Comparison of ENCODE assay signal across 13 mouse cellular contexts in genomic region chr5:115437945-115438315, GRCm38 (mm10). TPM values are rescaled to one million over a fixed set of nuclear protein-coding genes. Genes with fewer than 3 reads are reported as not detected.
DNase-seq lines count a peak whose midpoint lies in the region; ATAC-seq lines count a peak whose summit lies in the region.
"Had no signal": no experiment of that assay in that cellular context is flagged by ENCODE, and none has a peak within 500 bp of the region (broad histone marks: within the 10 kb centered on the region; RNA-seq: fewer than 3 reads in every experiment).

No protein-coding gene starts in this region.

- peak; percentile 46 for DNase-seq in Muller cell, postnatal 12 days (ENCODE audit: inconsistent ontology term)
- DNase-seq in embryonic facial prominence, embryonic 11.5 days (ENCODE audit: low spot score) = peak; percentile 76
- DNase-seq in frontal cortex, postnatal 36 days (ENCODE audit: low spot score in 2 of 2) = no peak
- no peak for DNase-seq in heart, postnatal 36 days
- no peak for DNase-seq in frontal cortex, postnatal 14 days (ENCODE audit: low spot score in 2 of 2)
- DNase-seq: cerebellum, postnatal 25 days; right cerebral cortex, postnatal 25 days had no signal

- no peaks in the 10 kb centered on the region for H3K9me3 ChIP-seq in embryonic facial prominence, embryonic 11.5 days (replicated peaks; ENCODE audit: control insufficient read depth, low read length)
- no peaks in the 10 kb centered on the region for H3K9me3 ChIP-seq in hindbrain, embryonic 13.5 days
- H3K9me3 ChIP-seq in midbrain, embryonic 16.5 days (replicated peaks; ENCODE audit: control insufficient read depth, low read length, poor library complexity, severe bottlenecking) = no peaks in the 10 kb centered on the region
- H3K9me3 ChIP-seq: G1E had no signal

- 0 out of 2 replicates have a peak, but pooled peaks have one; percentile 1 for ATAC-seq in embryonic facial prominence, embryonic 11.5 days (replicated peaks; ENCODE audit: insufficient number of reproducible peaks, low FRiP score, low TSS enrichment, low read depth)
- ATAC-seq in hindbrain, embryonic 13.5 days (ENCODE audit: low FRiP score) = no peak
- ATAC-seq in midbrain, embryonic 16.5 days = no peak
- ATAC-seq in CD4-positive, CD25-positive, alpha-beta regulatory T cell, adult 4 months = no peak

- H3K27ac ChIP-seq in embryonic facial prominence, embryonic 11.5 days (replicated peaks; ENCODE audit: low read depth, low read length) = peak overlapping the region; percentile 99
- peak overlapping the region; percentile 100 for H3K27ac ChIP-seq in hindbrain, embryonic 13.5 days
- peak overlapping the region; percentile 98 for H3K27ac ChIP-seq in midbrain, embryonic 16.5 days (ENCODE audit: low read length)

- H3K4me3 ChIP-seq in embryonic facial prominence, embryonic 11.5 days (ENCODE audit: low read depth, low read length) = peak overlapping the region; percentile 12; the same call in 1 of the 2 replicates
- 0 out of 2 replicates have a peak overlapping the region, but pooled peaks have one; percentile 36 for H3K4me3 ChIP-seq in hindbrain, embryonic 13.5 days
- no peak overlapping the region for H3K4me3 ChIP-seq in midbrain, embryonic 16.5 days (ENCODE audit: low read depth, low read length)

- H3K36me3 ChIP-seq in embryonic facial prominence, embryonic 11.5 days (replicated peaks; ENCODE audit: control insufficient read depth, insufficient read depth, low read depth, low read length) = peaks cover 11% of the 10 kb centered on the region
- H3K36me3 ChIP-seq in hindbrain, embryonic 13.5 days = peaks cover 51% of the 10 kb centered on the region
- H3K36me3 ChIP-seq in midbrain, embryonic 16.5 days (ENCODE audit: control insufficient read depth, insufficient read depth, low read length) = peaks cover 7% of the 10 kb centered on the region
- H3K36me3 ChIP-seq: G1E had no signal

- intact Hi-C loops in heart, postnatal 36 days (cut with DNase I) = no loop called here

- peak overlapping the region; percentile 29 for H3K4me2 ChIP-seq in embryonic facial prominence, embryonic 11.5 days (ENCODE audit: low read depth, low read length)
- peak overlapping the region; percentile 92 for H3K4me2 ChIP-seq in hindbrain, embryonic 13.5 days
- H3K4me2 ChIP-seq in midbrain, embryonic 16.5 days (ENCODE audit: low read length) = peak overlapping the region; percentile 10; the same call in 1 of the 2 replicates

- 4% methylated on average over 2 of the region's 2 CpGs for WGBS in embryonic facial prominence, embryonic 11.5 days
- WGBS in hindbrain, embryonic 13.5 days = 11% methylated on average over 2 of the region's 2 CpGs
- 6% methylated on average over 2 of the region's 2 CpGs for WGBS in midbrain, embryonic 16.5 days

- H3K27me3 ChIP-seq in embryonic facial prominence, embryonic 11.5 days (ENCODE audit: control insufficient read depth, insufficient read depth, low read length) = no peaks in the 10 kb centered on the region
- no peaks in the 10 kb centered on the region for H3K27me3 ChIP-seq in hindbrain, embryonic 13.5 days
- H3K27me3 ChIP-seq in midbrain, embryonic 16.5 days (ENCODE audit: control insufficient read depth, insufficient read depth, low read depth, low read length) = no peaks in the 10 kb centered on the region

- H3K9ac ChIP-seq in embryonic facial prominence, embryonic 11.5 days (replicated peaks; ENCODE audit: low read length) = peak overlapping the region; percentile 48
- peak overlapping the region; percentile 83 for H3K9ac ChIP-seq in hindbrain, embryonic 13.5 days
- H3K9ac ChIP-seq in midbrain, embryonic 16.5 days (ENCODE audit: low read depth, low read length) = peak overlapping the region; percentile 11; the same call in 1 of the 2 replicates

- H3K4me1 ChIP-seq in embryonic facial prominence, embryonic 11.5 days (ENCODE audit: control insufficient read depth, insufficient read depth, low read length) = peaks cover 43% of the 10 kb centered on the region
- H3K4me1 ChIP-seq in hindbrain, embryonic 13.5 days (replicated peaks) = peaks cover 77% of the 10 kb centered on the region
- H3K4me1 ChIP-seq in midbrain, embryonic 16.5 days (ENCODE audit: control insufficient read depth, insufficient read depth, low read length) = peaks cover 62% of the 10 kb centered on the region

RNA-seq across cellular contexts. Expression of gene Msi1, which starts 8.5 kb away (rescaled TPM):
- 52.4 and 53.9 TPM in 2 replicates for polyA plus RNA-seq in embryonic facial prominence, embryonic 11.5 days (2014; fragmentation: Nextera tagmentation; extraction: Ambion mirVana)
- 71.8 and 76.9 TPM in 2 replicates for polyA plus RNA-seq in hindbrain, embryonic 13.5 days (2015; fragmentation: Nextera tagmentation; extraction: Ambion mirVana)
- 47.9 and 53.7 TPM in 2 replicates for polyA plus RNA-seq in midbrain, embryonic 16.5 days (2015; fragmentation: Nextera tagmentation; extraction: Ambion mirVana)
- total RNA-seq in heart, postnatal 36 days (2021) = 1 to 10 TPM in 1 of 2 experiments, under 1 TPM in 1; 0.92 to 1.2 TPM
- polyA plus RNA-seq in CD4-positive, CD25-positive, alpha-beta regulatory T cell, adult 4 months (2017; shearing (Covaris generic)) = not detected
- total RNA-seq: liver, adult 2 months; megakaryocyte, adult 5-6 weeks had no signal

RNA-seq across cellular contexts. Expression of gene Pla2g1b, which starts 28.1 kb away (rescaled TPM):
- polyA plus RNA-seq in embryonic facial prominence, embryonic 11.5 days (2014; fragmentation: Nextera tagmentation; extraction: Ambion mirVana) = not detected in 2 replicates
- not detected in 2 replicates for polyA plus RNA-seq in hindbrain, embryonic 13.5 days (2015; fragmentation: Nextera tagmentation; extraction: Ambion mirVana)
- not detected in 2 replicates for polyA plus RNA-seq in midbrain, embryonic 16.5 days (2015; fragmentation: Nextera tagmentation; extraction: Ambion mirVana)
- not detected for total RNA-seq in heart, postnatal 36 days (2021)
- polyA plus RNA-seq in CD4-positive, CD25-positive, alpha-beta regulatory T cell, adult 4 months (2017; shearing (Covaris generic)) = not detected
- total RNA-seq: G1E; megakaryocyte, adult 5-6 weeks had no signal
- polyA plus RNA-seq: liver, adult 2 months had no signal

RNA-seq across cellular contexts. Expression of gene Sirt4, which starts 46.6 kb away (rescaled TPM):
- 12.7 and 17.2 TPM in 2 replicates for polyA plus RNA-seq in embryonic facial prominence, embryonic 11.5 days (2014; fragmentation: Nextera tagmentation; extraction: Ambion mirVana)
- 30.0 TPM in 2 replicates for polyA plus RNA-seq in hindbrain, embryonic 13.5 days (2015; fragmentation: Nextera tagmentation; extraction: Ambion mirVana)
- 32.3 and 32.7 TPM in 2 replicates for polyA plus RNA-seq in midbrain, embryonic 16.5 days (2015; fragmentation: Nextera tagmentation; extraction: Ambion mirVana)
- 10 to 100 TPM; 17.9 to 18.1 TPM for total RNA-seq in heart, postnatal 36 days (2021)
- polyA plus RNA-seq in CD4-positive, CD25-positive, alpha-beta regulatory T cell, adult 4 months (2017; shearing (Covaris generic)) = 10 to 100 TPM in 1 of 2 experiments, 1 to 10 TPM in 1; 9.9 to 18.6 TPM

Comparison
In these comparisons a context has a peak if more than half of its experiments do, and no peak if none do; other contexts are left out.
1. DNase-seq: peak in Muller cell, postnatal 12 days (single experiment) and embryonic facial prominence, embryonic 11.5 days (single experiment); none in frontal cortex, postnatal 36 days (0 of 2), heart, postnatal 36 days (0 of 2) and frontal cortex, postnatal 14 days (0 of 2).
2. H3K4me2 ChIP-seq: peak in every context shown above with its lines; median percentile 92 in hindbrain, embryonic 13.5 days; 29 in embryonic facial prominence, embryonic 11.5 days; 10 in midbrain, embryonic 16.5 days.
3. H3K9ac ChIP-seq: peak in every context shown above with its lines; median percentile 83 in hindbrain, embryonic 13.5 days; 48 in embryonic facial prominence, embryonic 11.5 days; 11 in midbrain, embryonic 16.5 days.
4. RNA of gene Msi1, which starts 8.5 kb away (polyA plus RNA-seq): 71.8 to 76.9 TPM in hindbrain, embryonic 13.5 days, 52.4 to 53.9 TPM in embryonic facial prominence, embryonic 11.5 days and 47.9 to 53.7 TPM in midbrain, embryonic 16.5 days; not detected in CD4-positive, CD25-positive, alpha-beta regulatory T cell, adult 4 months; every median in the first group is over 10 times any median in the second.
5. Peak in every context shown above with its lines, with median percentiles within 50 percentile points of each other: H3K27ac ChIP-seq.